Mouse (Mus musculus): ENCODE data around the gene Kcp.

GRCm38 (mm10) chr6:29500810-29501209 is 6.9 kb downstream of the Kcp start:
- TF ChIP-seq RCOR1 (conservative IDR thresholded peaks at IDR 0.05; ENCODE audit: low read depth, low read length) = no peak
- TF ChIP-seq GABPA (IDR thresholded peaks at IDR 0.05; ENCODE audit: insufficient replicate concordance, low read depth, low read length) = no peak
- no peak for TF ChIP-seq POLR2A (IDR thresholded peaks at IDR 0.05; ENCODE audit: low read depth, low read length)
- TF ChIP-seq CTCF (conservative IDR thresholded peaks at IDR 0.05 in 1 of 2, IDR thresholded peaks at IDR 0.05 in 1 of 2; ENCODE audit: low read depth in 2 of 2, low read length in 2 of 2) = no peak
- TF ChIP-seq JUN (IDR thresholded peaks at IDR 0.05; ENCODE audit: insufficient read depth, low read depth, low read length) = no peak

Data from CH12.LX (cell line).